Mouse (Mus musculus) megakaryocyte, embryonic 14.5 days (primary cell): ENCODE data around the gene Fam160a2.

Experiments
- FLI1 ChIP-seq: IDR thresholded peaks from 2 replicates; pipeline ENCODE4 v1.6.1; 2012; ENCODE audit warnings: low read length, inconsistent platforms, mixed read lengths
- GATA1 ChIP-seq: IDR thresholded peaks from 3 replicates; pipeline ENCODE4 v1.6.1; 2012; ENCODE audit warnings: mixed read lengths, low read length, inconsistent platforms, borderline replicate concordance

- no peak for TF ChIP-seq FLI1
- TF ChIP-seq GATA1: no peak
Measured at GRCm38 (mm10) chr7:105367268-105367667, 32.6 kb downstream of the Fam160a2 start.
